Mouse (Mus musculus) ES-Bruce4 (cell line): ENCODE results near the gene Zfp292.

Source experiments
- CTCF ChIP-seq: IDR thresholded peaks from one replicate; pipeline ENCODE4 v1.8.1; 2011; ENCODE audit warnings: low read depth, low read length
- POLR2A ChIP-seq: IDR thresholded peaks from one replicate; pipeline ENCODE4 v1.8.1; 2011; ENCODE audit warnings: low read length; ENCODE audit not compliant: insufficient read depth

DNA sequence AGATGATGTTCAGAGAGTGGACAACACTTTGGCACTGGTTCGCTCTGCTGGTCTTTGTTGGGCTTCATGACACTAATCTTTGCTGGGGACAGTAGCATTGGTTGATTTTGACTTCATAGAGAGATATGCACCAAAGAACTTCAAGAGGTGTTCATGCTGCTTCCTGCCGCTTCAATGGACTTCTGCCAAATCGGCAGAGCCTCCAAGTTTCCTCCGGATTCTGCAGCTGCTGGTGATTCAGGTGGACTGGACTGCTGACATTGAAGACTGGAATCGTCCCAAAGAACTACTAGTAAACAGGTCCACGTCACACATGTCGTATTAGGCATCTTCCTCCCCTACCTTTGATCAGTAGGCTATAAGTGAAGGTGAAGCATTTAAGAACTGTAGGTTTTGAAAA is 30.7 kb downstream of the Zfp292 start:
- TF ChIP-seq CTCF (no peak), POLR2A (no peak)
